8 mouse cellular contexts compared by ENCODE assay signal in genomic region chr15:99972361-99972988, GRCm38 (mm10). TPM values are rescaled to one million over a fixed set of nuclear protein-coding genes. Genes with fewer than 3 reads are reported as not detected.
DNase-seq lines count a peak whose midpoint lies in the region; ATAC-seq and TF ChIP-seq lines count a peak whose summit lies in the region.

No protein-coding gene starts in this region.

- peak overlapping the region; percentile 97 for H3K27ac ChIP-seq in ES-E14 (ENCODE audit: insufficient read depth, low read depth, low read length, poor library complexity, severe bottlenecking)
- peak overlapping the region; percentile 97 for H3K27ac ChIP-seq in forebrain, embryonic 16.5 days (ENCODE audit: low read length)
- H3K27ac ChIP-seq in lung, embryonic 15.5 days: peak overlapping the region; percentile 97

- H3K9me3 ChIP-seq in ES-E14 (ENCODE audit: control insufficient read depth, insufficient read depth, low read depth, low read length): no peaks in the 10 kb centered on the region
- no peaks in the 10 kb centered on the region for H3K9me3 ChIP-seq in forebrain, embryonic 16.5 days (ENCODE audit: control insufficient read depth, low read length)
- H3K9me3 ChIP-seq in lung, embryonic 15.5 days: no peaks in the 10 kb centered on the region

- peak overlapping the region; percentile 99 for H3K9ac ChIP-seq in ES-E14 (ENCODE audit: insufficient read depth, low read depth, low read length, poor library complexity, severe bottlenecking)
- H3K9ac ChIP-seq in forebrain, embryonic 16.5 days (replicated peaks; ENCODE audit: low read depth, low read length): peak overlapping the region; percentile 86
- peak overlapping the region; percentile 76 for H3K9ac ChIP-seq in lung, embryonic 15.5 days

- peaks cover 2 to 9% of the 10 kb centered on the region in 2 experiments; a peak in 3 of 4 replicates for H3K4me1 ChIP-seq in ES-E14 (ENCODE audit: control insufficient read depth in 2 of 2, insufficient read depth in 2 of 2, low read length in 2 of 2, poor library complexity in 1 of 2)
- peaks cover 9% of the 10 kb centered on the region for H3K4me1 ChIP-seq in forebrain, embryonic 16.5 days (replicated peaks; ENCODE audit: control insufficient read depth, insufficient read depth, low read length)
- peaks cover 3% of the 10 kb centered on the region; the same call in 1 of the 2 replicates for H3K4me1 ChIP-seq in lung, embryonic 15.5 days

- peak overlapping the region; percentile 77 to 98 for H3K4me3 ChIP-seq in ES-E14 (ENCODE audit: insufficient read depth in 1 of 2, low read depth in 1 of 2, low read length in 2 of 2, poor library complexity in 1 of 2, severe bottlenecking in 1 of 2)
- peak overlapping the region; percentile 98 for H3K4me3 ChIP-seq in forebrain, embryonic 16.5 days (replicated peaks; ENCODE audit: low read length)
- peak overlapping the region; percentile 87 for H3K4me3 ChIP-seq in lung, embryonic 15.5 days

- H3K36me3 ChIP-seq in ES-E14 (ENCODE audit: control insufficient read depth, insufficient read depth, low read length, poor library complexity, severe bottlenecking): no peaks in the 10 kb centered on the region
- no peaks in the 10 kb centered on the region for H3K36me3 ChIP-seq in forebrain, embryonic 16.5 days (ENCODE audit: control insufficient read depth, insufficient read depth)
- no peaks in the 10 kb centered on the region for H3K36me3 ChIP-seq in lung, embryonic 15.5 days

- peak; percentile 99 for ATAC-seq in forebrain, embryonic 16.5 days
- ATAC-seq in lung, embryonic 15.5 days (ENCODE audit: borderline replicate concordance, extremely low read depth, low FRiP score, low TSS enrichment): peak; percentile 98

- in situ Hi-C loops in ES-E14 (cut with MboI; ENCODE audit: low sequenced_read_pairs in 2 of 2, unreplicated experiment in 2 of 2): no loop called here

- peak; percentile 86 for DNase-seq in ES-E14 (ENCODE audit: low read depth, low spot score)
- peak; percentile 94 for DNase-seq in cerebellum, adult 11-12 months
- peak; percentile 97 for DNase-seq in heart, postnatal 4 days
- peak; percentile 92 to 95 for DNase-seq in layer of hippocampus, adult 8-10 months (ENCODE audit: low spot score in 2 of 2)
- DNase-seq in ovary, adult 18-20 months (ENCODE audit: low spot score): peak; percentile 94
- DNase-seq in thymus, postnatal 0 days (ENCODE audit: low spot score): peak; percentile 94

- H3K27me3 ChIP-seq in forebrain, embryonic 16.5 days (replicated peaks; ENCODE audit: control insufficient read depth, insufficient read depth, low read length): no peaks in the 10 kb centered on the region
- H3K27me3 ChIP-seq in lung, embryonic 15.5 days: no peaks in the 10 kb centered on the region

- H3K4me2 ChIP-seq in forebrain, embryonic 16.5 days (ENCODE audit: low read length): peak overlapping the region; percentile 94
- peak overlapping the region; percentile 58 for H3K4me2 ChIP-seq in lung, embryonic 15.5 days

- under 1% methylated on average over 48 of the region's 50 CpGs for WGBS in forebrain, embryonic 16.5 days
- WGBS in lung, embryonic 15.5 days: under 1% methylated on average over 50 of the region's 50 CpGs

TF ChIP-seq in ES-E14, 5 proteins besides CTCF, POLR2A, EP300 and RAD21:
- 0 out of 2 replicates have a peak, but pooled peaks have one; percentile 6 for TF ChIP-seq ZC3H11A (IDR thresholded peaks at IDR 0.05; ENCODE audit: borderline replicate concordance, low read depth, low read length)
- TF ChIP-seq HCFC1 (IDR thresholded peaks at IDR 0.05; ENCODE audit: borderline replicate concordance, insufficient read depth, low read length): peak; percentile 80; the same call in 1 of the 2 replicates
- TF ChIP-seq MAFK (IDR thresholded peaks at IDR 0.05; ENCODE audit: insufficient read depth, low read depth, low read length): peak; percentile 64; the same call in 1 of the 2 replicates
- peak; percentile 51; the same call in 1 of the 2 replicates for TF ChIP-seq CHD2 (IDR thresholded peaks at IDR 0.05; ENCODE audit: low read depth, low read length)
- TF ChIP-seq ZNF384 (IDR thresholded peaks at IDR 0.05; ENCODE audit: low read depth, low read length): peak; percentile 100

RNA-seq across cellular contexts. Expression of gene Larp4, which starts 2.6 kb away (rescaled TPM):
- total RNA-seq in ES-E14 (2012; rRNA removed): 283 and 304 TPM in 2 replicates
- polyA plus RNA-seq in forebrain, embryonic 16.5 days (2015; fragmentation: Nextera tagmentation; extraction: Ambion mirVana): 27.4 and 31.5 TPM in 2 replicates
- 10 to 100 TPM; 76.4 to 85.7 TPM for total RNA-seq in heart, postnatal 4 days (2021)
- total RNA-seq in layer of hippocampus, adult 8-10 months (2022): 10 to 100 TPM; 47.8 to 60.3 (median 53.4) TPM
- 30.8 and 31.3 TPM in 2 replicates for polyA plus RNA-seq in lung, embryonic 15.5 days (2015; fragmentation: Nextera tagmentation; extraction: Ambion mirVana)
- polyA plus RNA-seq in thymus, postnatal 0 days (2015; fragmentation: Nextera tagmentation; extraction: Ambion mirVana): 33.9 and 35.5 TPM in 2 replicates

RNA-seq across cellular contexts. Expression of gene Fam186a, which starts 5.6 kb away (rescaled TPM):
- 0.05 and 0.13 TPM in 2 replicates for total RNA-seq in ES-E14 (2012; rRNA removed)
- polyA plus RNA-seq in forebrain, embryonic 16.5 days (2015; fragmentation: Nextera tagmentation; extraction: Ambion mirVana): not detected in 2 replicates
- total RNA-seq in heart, postnatal 4 days (2021): under 1 TPM; 0.14 to 0.16 TPM
- under 1 TPM in 3 of 4 experiments, not detected in 1; 0.04 to 0.40 (median 0.07) TPM for total RNA-seq in layer of hippocampus, adult 8-10 months (2022)
- polyA plus RNA-seq in lung, embryonic 15.5 days (2015; fragmentation: Nextera tagmentation; extraction: Ambion mirVana): 0.03 TPM in 1 of 2 replicates, not detected in the other
- not detected in 2 replicates for polyA plus RNA-seq in thymus, postnatal 0 days (2015; fragmentation: Nextera tagmentation; extraction: Ambion mirVana)

Comparison
In these comparisons a context has a peak if more than half of its experiments do, and no peak if none do; other contexts are left out.
1. Peak in every context shown above with its lines: DNase-seq, ATAC-seq, H3K4me3 ChIP-seq and H3K27ac ChIP-seq.